Mouse (Mus musculus) liver, embryonic 15.5 days (tissue): ENCODE measurements around the gene Sgip1. TPM values are rescaled to one million over a fixed set of nuclear protein-coding genes. Genes with fewer than 3 reads are reported as not detected.

Source experiments
- ATAC-seq: fragments of 200-750 bp; cut with Nextera tagmentation; 2 replicates; pipeline ENCODE4 v1.8.0; 2017; ENCODE audit warnings: moderate number of reproducible peaks, mild to moderate bottlenecking, moderate library complexity; ENCODE audit not compliant: insufficient read depth
- H3K27ac ChIP-seq: fragments of 300-500 bp; sonication (generic); replicated peaks from 2 replicates; pipeline ENCODE4 v1.5.1; 2015; ENCODE audit warnings: mild to moderate bottlenecking, inconsistent platforms
- H3K27me3 ChIP-seq: fragments of 300-500 bp; sonication (generic); 2 replicates; pipeline ENCODE4 v1.6.1; 2015; ENCODE audit warnings: mild to moderate bottlenecking, inconsistent platforms
- H3K36me3 ChIP-seq: fragments of 300-500 bp; sonication (generic); replicated peaks from 2 replicates; pipeline ENCODE4 v1.6.1; 2015; ENCODE audit warnings: moderate library complexity, mild to moderate bottlenecking, inconsistent platforms
- H3K4me1 ChIP-seq: fragments of 300-500 bp; sonication (generic); replicated peaks from 2 replicates; pipeline ENCODE4 v1.6.1; 2015; ENCODE audit warnings: inconsistent platforms
- H3K4me2 ChIP-seq: fragments of 300-500 bp; sonication (generic); 2 replicates; pipeline ENCODE4 v1.6.1; 2015; ENCODE audit warnings: moderate library complexity, mild to moderate bottlenecking, inconsistent platforms
- H3K4me3 ChIP-seq: fragments of 300-500 bp; sonication (generic); replicated peaks from 2 replicates; pipeline ENCODE4 v1.5.1; 2015; ENCODE audit warnings: mild to moderate bottlenecking, inconsistent platforms
- H3K9ac ChIP-seq: fragments of 300-500 bp; sonication (generic); 2 replicates; pipeline ENCODE4 v1.6.1; 2015; ENCODE audit warnings: moderate library complexity, mild to moderate bottlenecking, inconsistent platforms
- H3K9me3 ChIP-seq: fragments of 300-500 bp; sonication (generic); replicated peaks from 2 replicates; pipeline ENCODE4 v1.6.1; 2016; ENCODE audit warnings: inconsistent platforms
- WGBS: fragments of 180-500 bp; shearing (Covaris S2); methylation state at CpG from one replicate; pipeline ENCODE4 v1.1.7; 2015; ENCODE audit warnings: mixed read lengths; ENCODE audit not compliant: insufficient replicate concordance; 5-methylcytosine and 5-hydroxymethylcytosine counted together
- polyA plus RNA-seq: library from polyadenylated mRNA; unstranded; fragments of >200 nt; fragmentation: Nextera tagmentation; extraction: Ambion mirVana; gene quantifications from 2 replicates; pipeline ENCODE4 v1.2.1, GENCODE M21; 2015

Gene Sgip1
- polyA plus RNA-seq, 1 experiment from 2014 or later: 0.73 TPM

- no peak overlapping the region for H3K9ac ChIP-seq
- no peak overlapping the region for H3K4me3 ChIP-seq
- H3K27me3 ChIP-seq: no peaks in the 10 kb centered on the region
- H3K4me1 ChIP-seq: 0 out of 2 replicates have a peak, but pooled peaks cover 5% of the 10 kb centered on the region
- WGBS: 66% methylated on average over 15 of the region's 15 CpGs
- no peaks in the 10 kb centered on the region for H3K9me3 ChIP-seq
- no peak for ATAC-seq
- no peak overlapping the region for H3K27ac ChIP-seq
- no peak overlapping the region for H3K4me2 ChIP-seq
- no peaks in the 10 kb centered on the region for H3K36me3 ChIP-seq
Measured at GRCm38 (mm10) chr4:103005190-103005945, 264.3 kb downstream of the Sgip1 start.

- H3K9ac ChIP-seq: no peak overlapping the region
- H3K36me3 ChIP-seq: no peaks in the 10 kb centered on the region
- 0 out of 2 replicates have a peak, but pooled peaks cover 5% of the 10 kb centered on the region for H3K4me1 ChIP-seq
- no peak overlapping the region for H3K27ac ChIP-seq
- H3K9me3 ChIP-seq: no peaks in the 10 kb centered on the region
- no peaks in the 10 kb centered on the region for H3K27me3 ChIP-seq
- WGBS: 64% methylated on average over 5 of the region's 5 CpGs
- no peak overlapping the region for H3K4me3 ChIP-seq
- no peak for ATAC-seq
- H3K4me2 ChIP-seq: no peak overlapping the region
Measured at GRCm38 (mm10) chr4:103006266-103006665, 265.2 kb downstream of the Sgip1 start.

- no peaks in the 10 kb centered on the region for H3K36me3 ChIP-seq
- no peak overlapping the region for H3K4me3 ChIP-seq
- no peak overlapping the region for H3K9ac ChIP-seq
- no peak for ATAC-seq
- no peak overlapping the region for H3K27ac ChIP-seq
- 0 out of 2 replicates have a peak, but pooled peaks cover 5% of the 10 kb centered on the region for H3K4me1 ChIP-seq
- WGBS: 41% methylated on average over 4 of the region's 4 CpGs
- H3K9me3 ChIP-seq: no peaks in the 10 kb centered on the region
- H3K4me2 ChIP-seq: no peak overlapping the region
- H3K27me3 ChIP-seq: no peaks in the 10 kb centered on the region
Measured at GRCm38 (mm10) chr4:103006943-103007418, 265.9 kb downstream of the Sgip1 start.

GRCm38 (mm10) chr4:103010734-103011133 lies 269.6 kb downstream of the Sgip1 start:
- H3K9me3 ChIP-seq: no peaks in the 10 kb centered on the region
- no peak overlapping the region for H3K4me2 ChIP-seq
- 65% methylated on average over 4 of the region's 4 CpGs for WGBS
- ATAC-seq: no peak
- no peak overlapping the region for H3K4me3 ChIP-seq
- H3K4me1 ChIP-seq: 0 out of 2 replicates have a peak, but pooled peaks cover 5% of the 10 kb centered on the region
- H3K27ac ChIP-seq: no peak overlapping the region
- no peak overlapping the region for H3K9ac ChIP-seq
- no peaks in the 10 kb centered on the region for H3K27me3 ChIP-seq
- H3K36me3 ChIP-seq: no peaks in the 10 kb centered on the region

- H3K4me3 ChIP-seq: no peak overlapping the region
- no peak for ATAC-seq
- no peak overlapping the region for H3K27ac ChIP-seq
- no peak overlapping the region for H3K9ac ChIP-seq
- no peaks in the 10 kb centered on the region for H3K9me3 ChIP-seq
- H3K4me1 ChIP-seq: 0 out of 2 replicates have a peak, but pooled peaks cover 2% of the 10 kb centered on the region
- WGBS: 50% methylated on average over 7 of the region's 7 CpGs
- no peaks in the 10 kb centered on the region for H3K27me3 ChIP-seq
- no peak overlapping the region for H3K4me2 ChIP-seq
- H3K36me3 ChIP-seq: no peaks in the 10 kb centered on the region
Measured at GRCm38 (mm10) chr4:103011823-103012222, 270.7 kb downstream of the Sgip1 start.

GRCm38 (mm10) chr4:103013490-103013889 lies 272.4 kb downstream of the Sgip1 start:
- no peak for ATAC-seq
- Histone ChIP-seq H3K4me3 (no peak overlapping the region), H3K27ac (no peak overlapping the region), H3K36me3 (no peaks in the 10 kb centered on the region), H3K27me3 (no peaks in the 10 kb centered on the region), H3K4me1 (no peaks in the 10 kb centered on the region), H3K9me3 (no peaks in the 10 kb centered on the region), H3K9ac (no peak overlapping the region), H3K4me2 (no peak overlapping the region)
- 36% methylated on average over 4 of the region's 4 CpGs for WGBS

Other genes starting within 250 kb of the Sgip1 start
- gene Tctex1d1, start 237.3 kb downstream of the Sgip1 start, polyA plus RNA-seq: 0.21 TPM in 1 of 2 replicates, not detected in the other